Mouse (Mus musculus) kidney, postnatal 0 days (tissue): Measurements from ENCODE around the gene Fbxo39. TPM values are rescaled to one million over a fixed set of nuclear protein-coding genes. Genes with fewer than 3 reads are reported as not detected.

Experiments used
- ATAC-seq: fragments of 200-750 bp; cut with Nextera tagmentation; replicated peaks from 2 replicates; pipeline ENCODE4 v1.8.0; 2017; ENCODE audit warnings: low read depth, moderate number of reproducible peaks, moderate TSS enrichment, moderate library complexity; ENCODE audit not compliant: low FRiP score
- DNase-seq: peaks from one replicate; pipeline ENCODE4 v3.0.0-alpha.2; 2016; ENCODE audit warnings: low spot score
- H3K27ac ChIP-seq: fragments of 300-500 bp; sonication (generic); 2 replicates; pipeline ENCODE4 v1.5.1; 2014; ENCODE audit warnings: mild to moderate bottlenecking
- H3K27me3 ChIP-seq: fragments of 300-500 bp; sonication (generic); 2 replicates; pipeline ENCODE4 v1.6.1; 2014; ENCODE audit warnings: low read length, mixed read lengths; ENCODE audit not compliant: insufficient read depth
- H3K36me3 ChIP-seq: fragments of 300-500 bp; sonication (generic); 2 replicates; pipeline ENCODE4 v1.6.1; 2014; ENCODE audit warnings: low read length, mixed read lengths; ENCODE audit not compliant: insufficient read depth
- H3K4me1 ChIP-seq: fragments of 300-500 bp; sonication (generic); replicated peaks from 2 replicates; pipeline ENCODE4 v1.6.1; 2014; ENCODE audit warnings: antibody characterized with exemption, low read length, mixed read lengths; ENCODE audit not compliant: insufficient read depth
- H3K4me2 ChIP-seq: fragments of 300-500 bp; sonication (generic); 2 replicates; pipeline ENCODE4 v1.6.1; 2014; ENCODE audit warnings: mild to moderate bottlenecking, low read length, moderate library complexity, mixed read lengths
- H3K4me3 ChIP-seq: fragments of 300-500 bp; sonication (generic); replicated peaks from 2 replicates; pipeline ENCODE4 v1.5.1; 2014; ENCODE audit warnings: low read depth, low read length
- H3K9ac ChIP-seq: fragments of 300-500 bp; sonication (generic); 2 replicates; pipeline ENCODE4 v1.6.1; 2014; ENCODE audit warnings: low read depth, low read length
- H3K9me3 ChIP-seq: fragments of 300-500 bp; sonication (generic); replicated peaks from 2 replicates; pipeline ENCODE4 v1.6.1; 2016; ENCODE audit warnings: low read length, inconsistent platforms, mixed read lengths
- CTCF ChIP-seq: IDR thresholded peaks from 2 replicates; pipeline ENCODE4 v1.5.1; 2016; ENCODE audit warnings: antibody characterized with exemption, low read depth, mild to moderate bottlenecking, moderate library complexity
- WGBS: fragments of 180-500 bp; shearing (Covaris S2); extraction: QIAGEN DNeasy Blood & Tissue Kit; methylation state at CpG from one replicate; pipeline ENCODE4 v1.1.7; 2014; 5-methylcytosine and 5-hydroxymethylcytosine counted together
- polyA plus RNA-seq: library from polyadenylated mRNA; unstranded; fragments of >200 nt; fragmentation: Nextera tagmentation; extraction: Ambion mirVana; gene quantifications from 2 replicates; pipeline ENCODE4 v1.2.1, GENCODE M21; 2015

Gene Fbxo39
- polyA plus RNA-seq, 1 experiment from 2014 or later = not detected

GRCm38 (mm10) chr11:72354971-72355728 lies 40.9 kb downstream of the Fbxo39 start:
- no peak overlapping the region for H3K9ac ChIP-seq
- peak; percentile 92 for TF ChIP-seq CTCF

GRCm38 (mm10) chr11:72361385-72362346 lies 47.4 kb downstream of the Fbxo39 start:
- Histone ChIP-seq H3K36me3 (no peaks in the 10 kb centered on the region), H3K4me2 (peak overlapping the region; percentile 78), H3K9ac (peak overlapping the region; percentile 31; the same call in 1 of the 2 replicates), H3K27ac (no peak overlapping the region), H3K4me1 (0 out of 2 replicates have a peak, but pooled peaks cover 7% of the 10 kb centered on the region), H3K27me3 (no peaks in the 10 kb centered on the region), H3K9me3 (no peaks in the 10 kb centered on the region), H3K4me3 (peak overlapping the region; percentile 41)
- ATAC-seq = peak; percentile 80
- DNase-seq = peak; percentile 91
- TF ChIP-seq CTCF = no peak
- WGBS = 8% methylated on average over 42 of the region's 42 CpGs

More at GRCm38 (mm10) chr11:72354971-72355728, 40.9 kb downstream of the Fbxo39 start:
- peak; percentile 54; the same call in 1 of the 2 replicates for ATAC-seq
- H3K36me3 ChIP-seq = no peaks in the 10 kb centered on the region
- no peak overlapping the region for H3K27ac ChIP-seq
- peak overlapping the region; percentile 38; the same call in 1 of the 2 replicates for H3K4me2 ChIP-seq
- H3K4me3 ChIP-seq = no peak overlapping the region
- no peaks in the 10 kb centered on the region for H3K9me3 ChIP-seq
- no peaks in the 10 kb centered on the region for H3K4me1 ChIP-seq
- 23% methylated on average over 20 of the region's 20 CpGs for WGBS
- no peaks in the 10 kb centered on the region for H3K27me3 ChIP-seq
- peak; percentile 86 for DNase-seq

GRCm38 (mm10) chr11:72362347-72362741 lies 48.1 kb downstream of the Fbxo39 start, which contains the start of gene Tekt1:
Tekt1 (minus strand) TSS chr11:72362442.
- H3K36me3 ChIP-seq = no peaks in the 10 kb centered on the region
- no peak for TF ChIP-seq CTCF
- H3K4me3 ChIP-seq = peak within 1 kb of the TSS; percentile 41
- DNase-seq (no peak), ATAC-seq (no peak)
- H3K9ac ChIP-seq = peak within 1 kb of the TSS; percentile 31; the same call in 1 of the 2 replicates
- no peaks in the 10 kb centered on the region for H3K9me3 ChIP-seq
- H3K4me1 ChIP-seq = 0 out of 2 replicates have a peak, but pooled peaks cover 7% of the 10 kb centered on the region
- no peak within 1 kb of the TSS for H3K27ac ChIP-seq
- no peaks in the 10 kb centered on the region for H3K27me3 ChIP-seq
- H3K4me2 ChIP-seq = peak within 1 kb of the TSS; percentile 78
- WGBS = 31% methylated on average over 10 of the region's 10 CpGs

- Histone ChIP-seq H3K9me3 (no peaks in the 10 kb centered on the region), H3K4me3 (no peak overlapping the region), H3K36me3 (no peaks in the 10 kb centered on the region), H3K4me1 (0 out of 2 replicates have a peak, but pooled peaks cover 7% of the 10 kb centered on the region), H3K4me2 (no peak overlapping the region), H3K27me3 (no peaks in the 10 kb centered on the region), H3K27ac (no peak overlapping the region), H3K9ac (no peak overlapping the region)
- 72% methylated on average over 8 of the region's 8 CpGs for WGBS
- ATAC-seq = no peak
- DNase-seq = no peak
- TF ChIP-seq CTCF = no peak
Measured at GRCm38 (mm10) chr11:72363523-72364240, 49.4 kb downstream of the Fbxo39 start.

GRCm38 (mm10) chr11:72364526-72364925 lies 50.3 kb downstream of the Fbxo39 start:
- 0 out of 2 replicates have a peak, but pooled peaks cover 7% of the 10 kb centered on the region for H3K4me1 ChIP-seq
- H3K27me3 ChIP-seq = no peaks in the 10 kb centered on the region
- no peaks in the 10 kb centered on the region for H3K36me3 ChIP-seq
- H3K4me3 ChIP-seq = no peak overlapping the region
- 92% methylated on average over 5 of the region's 5 CpGs for WGBS
- H3K9ac ChIP-seq = no peak overlapping the region
- DNase-seq (no peak), ATAC-seq (no peak)
- H3K4me2 ChIP-seq = no peak overlapping the region
- no peak overlapping the region for H3K27ac ChIP-seq
- TF ChIP-seq CTCF = no peak
- no peaks in the 10 kb centered on the region for H3K9me3 ChIP-seq
